Mouse (Mus musculus) lung, adult 2 months (tissue): Measurements from ENCODE around the gene Tcirg1.

Experiments used
- CTCF ChIP-seq: fragments of 200-500 bp; IDR thresholded peaks from 2 replicates; pipeline ENCODE4 v1.5.1; 2011; ENCODE audit warnings: mild to moderate bottlenecking, low read length, control low read depth; ENCODE audit not compliant: insufficient read depth
- POLR2A ChIP-seq: fragments of 200-500 bp; IDR thresholded peaks from 2 replicates; pipeline ENCODE4 v1.6.1; 2011; ENCODE audit warnings: low read depth, mild to moderate bottlenecking, control low read depth, low read length, borderline replicate concordance; ENCODE audit errors: extremely low read depth

- TF ChIP-seq POLR2A (no peak), CTCF (no peak)
These were observed 24.7 kb downstream of the Tcirg1 start for GRCm38 (mm10) chr19:3882214-3882613.
